Mouse (Mus musculus) heart, postnatal 0 days (tissue): ENCODE data around the gene Plin5. TPM values are rescaled to one million over a fixed set of nuclear protein-coding genes. Genes with fewer than 3 reads are reported as not detected.

ENCODE experiments used
- ATAC-seq: fragments of 200-750 bp; cut with Nextera tagmentation; 2 replicates; pipeline ENCODE4 v1.8.0; 2017; ENCODE audit warnings: low read depth, moderate number of reproducible peaks, moderate library complexity; ENCODE audit not compliant: insufficient read depth
- DNase-seq: peaks from one replicate; pipeline ENCODE4 v3.0.0-alpha.2; 2016; ENCODE audit warnings: low spot score
- H3K27ac ChIP-seq: fragments of 300-500 bp; sonication (generic); 2 replicates; pipeline ENCODE4 v1.5.1; 2014; ENCODE audit warnings: low read depth, mild to moderate bottlenecking
- H3K27me3 ChIP-seq: fragments of 300-500 bp; sonication (generic); 2 replicates; pipeline ENCODE4 v1.6.1; 2014; ENCODE audit warnings: low read length, mixed read lengths; ENCODE audit not compliant: control insufficient read depth, insufficient read depth
- H3K36me3 ChIP-seq: fragments of 300-500 bp; sonication (generic); replicated peaks from 2 replicates; pipeline ENCODE4 v1.6.1; 2014; ENCODE audit warnings: low read length, mixed read lengths; ENCODE audit not compliant: control insufficient read depth, insufficient read depth
- H3K4me1 ChIP-seq: fragments of 300-500 bp; sonication (generic); 2 replicates; pipeline ENCODE4 v1.6.1; 2014; ENCODE audit warnings: antibody characterized with exemption; ENCODE audit not compliant: control insufficient read depth, insufficient read depth
- H3K4me2 ChIP-seq: fragments of 300-500 bp; sonication (generic); 2 replicates; pipeline ENCODE4 v1.6.1; 2014; ENCODE audit warnings: low read depth, mild to moderate bottlenecking, low read length, moderate library complexity
- H3K4me3 ChIP-seq: fragments of 300-500 bp; sonication (generic); 2 replicates; pipeline ENCODE4 v1.5.1; 2014; ENCODE audit warnings: low read depth, low read length
- H3K9ac ChIP-seq: fragments of 300-500 bp; sonication (generic); replicated peaks from 2 replicates; pipeline ENCODE4 v1.6.1; 2014; ENCODE audit warnings: low read depth, low read length, mixed read lengths
- H3K9me3 ChIP-seq: fragments of 300-500 bp; sonication (generic); replicated peaks from 2 replicates; pipeline ENCODE4 v1.6.1; 2016; ENCODE audit warnings: low read length; ENCODE audit not compliant: control insufficient read depth
- CTCF ChIP-seq: IDR thresholded peaks from 2 replicates; pipeline ENCODE4 v1.5.1; 2016; ENCODE audit warnings: antibody characterized with exemption, control low read depth, low read depth
- EP300 ChIP-seq: IDR thresholded peaks from 2 replicates; pipeline ENCODE4 v1.6.1; 2016; ENCODE audit warnings: antibody characterized with exemption, low read depth
- WGBS: fragments of 180-500 bp; shearing (Covaris S2); extraction: QIAGEN DNeasy Blood & Tissue Kit; methylation state at CpG from one replicate; pipeline ENCODE4 v1.1.7; 2014; 5-methylcytosine and 5-hydroxymethylcytosine counted together
- polyA plus RNA-seq: library from polyadenylated mRNA; unstranded; fragments of >200 nt; fragmentation: Nextera tagmentation; extraction: Ambion mirVana; gene quantifications from 2 replicates; pipeline ENCODE4 v1.2.1, GENCODE M21; 2015
- total RNA-seq: library from RNA; depleted of rRNA; stranded (reverse); fragments of >200 nt; gene quantifications from 2 replicates; pipeline ENCODE4 v1.2.3, GENCODE M21; 2014; ENCODE audit warnings: low replicate concordance

The Plin5 gene
- total and polyA plus RNA-seq, 2 experiments from 2014 or later, result 55.7 to 58.8 TPM

GRCm38 (mm10) chr17:56098180-56098579, 19.2 kb downstream of the Plin5 start:
- H3K9me3 ChIP-seq, result no peaks in the 10 kb centered on the region
- no peak overlapping the region for H3K27ac ChIP-seq
- H3K4me3 ChIP-seq, result no peak overlapping the region
- H3K36me3 ChIP-seq, result peaks cover 83% of the 10 kb centered on the region
- DNase-seq (no peak), ATAC-seq (no peak)
- H3K4me2 ChIP-seq, result no peak overlapping the region
- TF ChIP-seq CTCF, result no peak
- H3K9ac ChIP-seq, result no peak overlapping the region
- no peaks in the 10 kb centered on the region for H3K27me3 ChIP-seq
- 86% methylated on average over 8 of the region's 8 CpGs for WGBS
- H3K4me1 ChIP-seq, result no peaks in the 10 kb centered on the region

- no peak overlapping the region for H3K9ac ChIP-seq
- no peaks in the 10 kb centered on the region for H3K9me3 ChIP-seq
- peaks cover 80% of the 10 kb centered on the region for H3K36me3 ChIP-seq
- TF ChIP-seq EP300 (no peak), CTCF (no peak)
- H3K4me2 ChIP-seq, result no peak overlapping the region
- H3K27me3 ChIP-seq, result no peaks in the 10 kb centered on the region
- no peak overlapping the region for H3K27ac ChIP-seq
- 86% methylated on average over 12 of the region's 12 CpGs for WGBS
- DNase-seq, result no peak
- no peak for ATAC-seq
- H3K4me3 ChIP-seq, result no peak overlapping the region
- H3K4me1 ChIP-seq, result no peaks in the 10 kb centered on the region
Observed at GRCm38 (mm10) chr17:56096883-56097282, 20.5 kb downstream of the Plin5 start.

DNA sequence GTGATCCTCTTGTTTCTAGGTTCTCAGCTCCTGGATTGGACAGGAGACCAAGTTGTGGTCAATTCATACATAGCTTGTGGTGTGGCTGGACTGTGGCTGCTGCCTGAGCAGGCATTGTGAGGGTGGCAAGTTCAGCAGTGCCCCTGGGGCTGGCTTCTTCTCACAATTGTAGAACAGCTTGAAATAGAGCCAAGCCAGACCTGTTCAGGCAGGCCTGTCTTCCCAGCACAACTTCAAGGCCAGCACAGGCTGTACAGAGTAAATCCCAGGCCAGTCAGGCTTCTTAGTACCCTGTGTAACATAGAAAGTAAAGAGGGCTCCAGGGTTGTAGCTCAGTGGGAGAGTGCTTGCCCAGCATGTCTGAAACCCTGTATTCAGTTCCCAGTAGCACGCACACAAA, 24.6 kb downstream of the Plin5 start:
- Histone ChIP-seq H3K4me2 (no peak overlapping the region), H3K4me3 (no peak overlapping the region), H3K4me1 (no peaks in the 10 kb centered on the region), H3K36me3 (peaks cover 51% of the 10 kb centered on the region), H3K27me3 (no peaks in the 10 kb centered on the region), H3K27ac (no peak overlapping the region), H3K9ac (no peak overlapping the region), H3K9me3 (no peaks in the 10 kb centered on the region)
- DNase-seq, result no peak
- TF ChIP-seq CTCF (no peak), EP300 (no peak)
- WGBS, result 96% methylated on average over 1 of the region's 1 CpGs
- ATAC-seq, result no peak

GRCm38 (mm10) chr17:56092312-56092711, 25.1 kb downstream of the Plin5 start:
- Histone ChIP-seq H3K9me3 (no peaks in the 10 kb centered on the region), H3K36me3 (peaks cover 50% of the 10 kb centered on the region), H3K4me2 (no peak overlapping the region), H3K4me3 (no peak overlapping the region), H3K9ac (no peak overlapping the region), H3K27ac (no peak overlapping the region), H3K27me3 (no peaks in the 10 kb centered on the region), H3K4me1 (no peaks in the 10 kb centered on the region)
- 78% methylated on average over 1 of the region's 1 CpGs for WGBS
- no peak for DNase-seq
- no peak for ATAC-seq
- TF ChIP-seq CTCF (no peak), EP300 (no peak)

GRCm38 (mm10) chr17:56080781-56081585, 36.4 kb downstream of the Plin5 start:
- peaks cover 16% of the 10 kb centered on the region for H3K4me1 ChIP-seq
- H3K36me3 ChIP-seq, result peaks cover 29% of the 10 kb centered on the region; the same call in 1 of the 2 replicates
- DNase-seq (peak; percentile 57), ATAC-seq (no peak)
- 13% methylated on average over 8 of the region's 8 CpGs for WGBS
- no peaks in the 10 kb centered on the region for H3K9me3 ChIP-seq
- peak overlapping the region; percentile 96 for H3K4me2 ChIP-seq
- H3K9ac ChIP-seq, result peak overlapping the region; percentile 43
- peak overlapping the region; percentile 88 for H3K4me3 ChIP-seq
- H3K27me3 ChIP-seq, result no peaks in the 10 kb centered on the region
- TF ChIP-seq EP300 (no peak), CTCF (no peak)
- H3K27ac ChIP-seq, result no peak overlapping the region

GRCm38 (mm10) chr17:56079921-56080320, 37.5 kb downstream of the Plin5 start:
- H3K9me3 ChIP-seq, result no peaks in the 10 kb centered on the region
- no peaks in the 10 kb centered on the region for H3K27me3 ChIP-seq
- H3K4me3 ChIP-seq, result peak overlapping the region; percentile 88
- DNase-seq (no peak), ATAC-seq (no peak)
- WGBS, result 2% methylated on average over 11 of the region's 11 CpGs
- TF ChIP-seq EP300 (no peak), CTCF (no peak)
- H3K36me3 ChIP-seq, result peaks cover 22% of the 10 kb centered on the region; the same call in 1 of the 2 replicates
- H3K27ac ChIP-seq, result peak overlapping the region; percentile 66
- peak overlapping the region; percentile 91 for H3K9ac ChIP-seq
- H3K4me2 ChIP-seq, result peak overlapping the region; percentile 96
- peaks cover 16% of the 10 kb centered on the region for H3K4me1 ChIP-seq
